Mouse (Mus musculus): ENCODE measurements around the gene Ugt1a8. TPM values are rescaled to one million over a fixed set of nuclear protein-coding genes. Genes with fewer than 3 reads are reported as not detected.
"Not testable (repeated sequence)": the region's sequence is repeated elsewhere in the genome, so short reads cannot be mapped to it uniquely, and the experiment has no call there.

Ugt1a8 gene
- total RNA-seq, 2 experiments from 2014 or later = 0.21 to 0.30 TPM

GRCm38 (mm10) chr1:88109027-88109557, 21.5 kb downstream of the Ugt1a8 start:
- DNase-seq = not testable (repeated sequence)

GRCm38 (mm10) chr1:88109604-88110003, 22.0 kb downstream of the Ugt1a8 start:
- DNase-seq = not testable (repeated sequence)

DNA sequence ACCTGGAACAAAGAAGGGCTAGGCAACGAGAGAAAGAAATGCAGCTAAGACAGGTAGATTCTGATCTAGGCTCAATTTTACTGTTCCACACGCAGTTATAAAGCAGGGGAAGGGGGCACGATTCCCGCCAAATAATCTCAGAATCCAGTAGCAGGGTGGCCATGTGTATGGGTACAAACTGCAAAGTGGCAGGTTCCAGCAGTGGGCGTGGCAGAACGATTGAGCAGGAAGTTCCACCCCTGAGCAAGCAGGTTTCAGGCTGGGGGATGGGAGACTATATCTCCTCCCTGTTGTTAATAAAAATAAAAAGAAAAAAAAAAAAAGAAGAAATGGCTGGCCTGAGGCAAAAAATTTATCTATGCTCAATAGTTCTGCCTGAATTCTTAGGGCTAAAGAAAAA, 25.2 kb downstream of the Ugt1a8 start:
- DNase-seq = not testable (repeated sequence)

DNA sequence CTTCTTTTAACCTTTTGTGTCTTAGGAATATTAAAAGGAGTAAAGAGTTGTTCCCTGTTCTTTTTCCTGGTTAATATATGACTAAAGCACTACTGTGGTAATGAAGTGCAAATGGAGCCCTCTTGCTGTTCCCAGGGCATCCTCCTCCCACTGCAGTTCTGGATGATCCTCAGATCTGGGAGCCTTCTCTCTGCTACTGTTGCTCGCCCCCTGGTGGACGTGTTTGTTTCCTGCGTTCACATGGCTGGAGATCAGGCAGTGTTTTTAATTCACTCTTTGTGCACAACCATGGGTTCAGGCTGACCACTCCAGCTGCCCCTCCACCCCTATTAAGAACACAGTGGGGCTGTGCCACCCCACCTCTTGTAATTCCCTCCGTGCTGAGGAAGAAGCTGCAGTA, 32.9 kb downstream of the Ugt1a8 start:
- not testable (repeated sequence) for DNase-seq

GRCm38 (mm10) chr1:88121521-88121920, 33.9 kb downstream of the Ugt1a8 start:
- DNase-seq = peak; percentile 55

DNA sequence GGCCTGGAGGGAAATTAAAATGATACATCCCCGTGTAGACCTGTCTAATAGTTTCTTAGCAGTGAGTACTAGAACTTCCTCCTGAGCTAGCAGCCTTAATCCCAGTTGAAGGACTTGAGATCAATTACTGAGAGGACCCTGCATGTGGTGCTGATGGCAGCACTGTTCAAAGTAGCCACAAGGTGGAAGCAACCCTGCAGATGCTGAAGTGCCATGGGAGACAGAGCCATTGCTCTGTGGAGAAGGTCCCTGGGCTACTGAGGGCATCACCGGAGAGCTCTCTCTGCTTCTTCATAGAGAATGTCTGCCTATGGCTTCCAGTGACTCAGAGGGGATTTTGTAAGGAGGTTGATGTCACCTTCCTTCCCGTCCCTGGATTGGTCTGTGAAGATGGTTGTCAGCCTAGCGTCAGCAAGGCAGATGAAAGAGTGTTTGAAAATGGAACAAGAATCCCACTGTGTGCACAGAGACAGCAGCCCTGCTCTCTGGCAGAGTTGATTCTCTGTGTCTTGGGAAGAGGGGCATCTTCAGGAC, 38.3 kb downstream of the Ugt1a8 start:
- peak; percentile 7 for DNase-seq

DNA sequence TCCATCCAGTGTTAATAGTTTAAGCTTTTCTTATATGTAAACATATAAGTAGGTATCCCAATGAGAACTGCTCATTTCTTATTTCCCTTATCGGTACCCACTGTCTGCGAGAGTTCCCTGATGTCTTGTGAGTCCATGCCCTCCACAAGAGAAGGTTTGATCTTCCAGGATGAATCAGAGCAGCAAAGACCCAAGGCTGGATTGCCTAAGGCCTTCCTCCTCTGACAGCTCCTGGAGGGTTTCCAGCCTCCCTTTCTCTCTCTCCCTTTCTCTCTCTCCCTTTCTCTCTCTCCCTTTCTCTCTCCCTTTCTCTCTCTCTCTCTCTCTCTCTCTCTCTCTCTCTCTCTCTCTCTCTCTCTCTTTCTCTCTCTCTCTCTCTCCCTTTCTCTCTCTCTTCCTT, 41.5 kb downstream of the Ugt1a8 start:
- peak; percentile 48 for DNase-seq

DNA sequence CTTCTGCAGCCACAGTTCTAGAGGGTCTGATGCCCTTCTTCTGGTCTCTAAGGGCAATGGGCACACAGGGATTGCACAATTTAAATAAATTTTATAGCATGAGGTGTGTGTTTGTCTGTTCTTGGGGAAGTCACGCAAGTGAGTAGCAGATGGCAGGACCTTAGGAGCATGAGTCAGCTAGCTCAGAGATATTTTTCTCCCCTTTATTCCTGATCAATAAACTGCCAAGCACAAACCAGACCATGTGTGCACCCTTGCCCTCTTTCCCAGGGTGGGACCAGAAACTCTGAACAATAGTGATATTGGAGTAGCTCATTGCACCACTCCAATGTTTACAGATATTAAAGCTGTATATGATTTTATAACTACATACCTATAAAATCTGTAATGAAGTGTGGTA, 42.6 kb downstream of the Ugt1a8 start:
- not testable (repeated sequence) for DNase-seq

DNA sequence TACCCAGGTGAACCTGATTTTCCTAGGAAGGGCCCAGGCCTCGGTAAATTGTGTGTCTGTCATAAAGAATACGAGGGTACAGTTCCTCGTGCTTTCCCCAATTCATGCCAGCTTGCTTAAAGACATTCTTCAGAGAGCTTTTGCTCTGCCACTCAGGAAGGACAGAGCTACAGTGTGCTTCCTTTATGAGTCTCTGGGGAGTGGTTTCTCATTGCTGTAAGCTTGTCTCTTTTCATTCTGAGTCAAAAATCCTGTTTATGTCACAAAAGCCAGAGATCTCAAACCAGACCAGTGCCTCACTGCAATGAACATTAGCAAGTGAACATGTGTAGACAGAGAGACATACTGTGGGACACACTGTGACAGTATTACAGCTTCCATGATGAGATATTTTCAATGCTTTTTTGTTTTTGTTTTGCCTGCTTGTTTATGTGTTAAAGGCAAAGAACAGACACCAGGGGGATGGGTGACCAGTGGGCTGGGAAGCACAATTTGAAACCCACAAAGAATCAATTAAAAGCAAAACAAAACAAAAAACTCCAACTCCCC, 46.4 kb downstream of the Ugt1a8 start:
- DNase-seq = no peak

- peak; percentile 51 for DNase-seq
Measured at GRCm38 (mm10) chr1:88134457-88135011, 46.9 kb downstream of the Ugt1a8 start, which contains the start of gene Ugt1a6a. Ugt1a6a (plus strand) TSS chr1:88134809.

DNA sequence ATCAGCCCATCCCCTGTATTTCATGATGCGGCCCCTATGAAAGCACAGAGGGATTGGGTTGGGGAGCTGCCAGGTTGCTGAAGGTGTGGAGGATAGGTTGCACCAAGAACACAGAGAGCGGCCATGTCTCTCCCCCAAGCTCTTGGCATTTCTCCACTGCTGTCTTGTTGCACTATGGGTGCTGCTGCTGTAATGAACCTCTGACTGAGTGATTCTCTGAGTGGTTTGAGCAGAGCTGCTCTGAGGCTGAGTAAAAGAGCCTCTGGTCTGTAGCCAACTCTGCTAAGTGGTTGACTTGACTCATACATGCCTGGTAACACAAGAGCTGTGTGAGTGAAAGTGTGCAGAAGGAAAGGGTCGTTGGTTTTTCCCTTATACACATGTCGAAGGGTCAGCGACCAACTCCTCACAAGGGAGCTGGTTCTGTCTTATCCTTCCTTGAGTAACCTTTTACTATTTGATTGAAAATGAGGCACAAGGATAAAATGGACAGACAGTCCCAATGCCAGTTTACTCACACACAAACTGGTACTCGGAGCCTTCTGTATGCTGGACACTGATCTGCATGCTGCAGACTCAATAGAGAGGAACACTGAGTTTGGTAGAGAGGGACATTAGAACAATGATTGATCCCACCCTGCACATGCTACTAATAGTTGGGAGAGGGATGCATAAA, 47.8 kb downstream of the Ugt1a8 start:
- not testable (repeated sequence) for DNase-seq

- no peak for DNase-seq
Measured at GRCm38 (mm10) chr1:88136646-88137045, 49.0 kb downstream of the Ugt1a8 start.

- DNase-seq = no peak
Measured at GRCm38 (mm10) chr1:88137264-88137663, 49.7 kb downstream of the Ugt1a8 start.

DNA sequence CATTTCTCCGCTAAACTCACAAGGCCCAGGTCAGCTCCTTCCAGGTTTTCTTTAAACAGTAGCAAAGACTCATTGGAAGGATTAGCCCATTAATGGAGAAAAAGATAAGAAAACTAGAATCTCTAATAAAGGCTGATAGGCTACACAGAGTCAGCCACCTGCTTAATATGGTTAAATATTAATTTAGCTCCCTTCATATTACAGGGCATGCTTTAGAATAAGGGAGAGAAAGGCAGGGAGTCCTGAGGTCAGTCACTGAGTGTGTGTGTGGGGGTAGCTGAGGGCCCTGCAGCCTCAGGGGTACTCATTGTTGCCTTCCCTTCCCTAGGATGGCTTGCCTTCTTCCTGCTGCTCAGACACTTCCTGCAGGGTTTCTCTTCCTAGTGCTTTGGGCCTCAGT, 50.5 kb downstream of the Ugt1a8 start:
- no peak for DNase-seq

DNA sequence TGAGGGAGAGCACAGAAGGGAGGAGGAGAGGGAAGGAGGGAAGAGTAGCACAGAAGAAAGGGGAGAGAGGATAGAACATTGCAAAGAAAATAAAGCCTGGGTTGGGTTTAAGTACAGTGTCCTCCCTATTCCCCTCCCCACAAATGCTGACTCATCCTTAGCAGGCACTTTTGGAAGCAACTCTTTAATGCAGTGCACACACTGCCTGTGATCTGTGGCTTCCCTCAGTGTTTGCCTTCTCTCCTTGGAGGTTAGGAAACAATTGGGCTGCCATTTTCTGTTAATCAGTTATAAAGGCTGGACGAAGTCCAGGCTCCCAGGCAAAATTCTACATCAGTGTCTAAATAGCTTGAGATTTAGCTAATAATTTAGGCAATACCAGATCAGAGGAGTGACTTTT, 52.9 kb downstream of the Ugt1a8 start:
- DNase-seq = not testable (repeated sequence)

- peak; percentile 63 for DNase-seq
Measured at GRCm38 (mm10) chr1:88143966-88144675, 56.5 kb downstream of the Ugt1a8 start.

DNA sequence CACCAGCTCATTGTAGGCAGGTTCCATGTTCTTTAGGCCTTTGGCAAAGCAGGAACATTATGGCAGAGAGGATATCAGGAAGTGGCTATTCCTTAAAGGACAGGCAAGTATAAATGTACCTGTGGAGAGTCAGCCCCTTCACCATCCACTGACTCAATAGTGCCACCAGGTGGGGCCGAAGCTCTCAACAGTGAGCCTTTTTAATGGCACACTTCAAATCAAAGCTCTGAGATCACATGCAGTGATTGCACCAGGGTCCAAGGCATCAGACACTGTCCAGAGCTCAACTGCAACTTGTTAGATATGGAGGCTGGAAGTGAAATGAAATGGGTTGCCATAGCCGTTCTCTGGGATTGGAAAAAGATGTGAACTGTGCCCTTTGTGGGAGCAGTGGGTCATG, 57.7 kb downstream of the Ugt1a8 start:
- DNase-seq = peak; percentile 24

GRCm38 (mm10) chr1:88150133-88150532, 62.5 kb downstream of the Ugt1a8 start:
- DNase-seq = peak; percentile 14

DNA sequence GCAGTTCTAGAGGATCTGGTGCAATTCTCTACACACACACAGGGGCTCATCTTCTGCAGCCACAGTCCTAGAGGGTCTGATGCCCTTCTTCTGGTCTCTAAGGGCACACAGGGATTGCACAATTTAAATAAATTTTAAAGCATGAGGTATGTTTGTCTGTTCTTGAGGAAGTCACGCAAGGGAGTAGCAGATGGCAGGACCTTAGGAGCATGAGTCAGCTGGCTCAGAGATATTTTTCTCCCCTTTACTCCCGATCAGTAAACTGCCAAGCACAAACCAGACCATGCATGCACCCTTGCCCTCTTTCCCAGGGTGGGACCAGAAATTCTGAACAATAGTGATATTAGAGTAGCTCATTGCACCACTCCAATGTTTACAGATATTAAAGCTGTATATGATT, 70.8 kb downstream of the Ugt1a8 start:
- no peak for DNase-seq

GRCm38 (mm10) chr1:88165711-88166110, 78.1 kb downstream of the Ugt1a8 start, which contains the start of gene Ugt1a5:
Ugt1a5 (plus strand) TSS chr1:88166012.
- DNase-seq = no peak

DNA sequence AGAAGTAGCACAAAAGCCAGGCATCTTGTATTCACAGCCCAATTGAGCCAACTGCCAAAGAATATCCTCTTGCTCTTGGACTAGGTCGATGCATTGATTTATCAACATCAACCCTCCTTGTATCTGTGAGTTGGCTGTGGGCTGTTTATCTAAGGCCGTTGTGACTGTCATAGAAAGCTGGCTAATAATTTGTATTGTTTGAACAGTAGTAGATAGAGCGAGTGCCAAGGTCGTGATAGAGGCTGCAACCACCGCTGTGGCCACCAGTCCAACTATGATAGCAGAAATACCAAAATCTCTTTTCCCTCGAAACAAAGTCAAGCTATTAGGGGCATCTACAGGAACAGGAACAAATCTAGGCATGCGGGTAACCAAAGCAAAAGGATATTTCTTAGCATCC, 84.6 kb downstream of the Ugt1a8 start:
- not testable (repeated sequence) for DNase-seq

DNA sequence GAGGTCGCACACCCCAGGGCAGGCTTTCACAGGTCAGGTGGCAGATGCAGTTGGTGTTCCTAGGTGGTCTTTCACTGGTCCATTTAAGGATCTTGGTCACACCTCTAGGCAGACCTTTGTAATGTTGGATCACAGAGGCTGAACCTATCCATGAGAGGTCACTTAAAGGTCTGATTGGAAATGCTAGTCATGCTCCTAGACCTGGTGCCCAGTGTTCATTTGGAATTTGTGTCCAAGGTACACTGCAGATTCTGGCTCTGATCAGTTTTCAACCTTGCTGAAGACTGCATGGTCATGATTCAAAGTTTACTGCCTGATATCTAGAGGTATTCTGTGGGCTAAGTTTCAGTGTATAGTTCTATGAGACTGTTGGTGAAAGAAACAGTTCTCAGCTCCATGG, 92.0 kb downstream of the Ugt1a8 start:
- DNase-seq = no peak

All from adrenal gland, postnatal 10 days (tissue).